Mouse (Mus musculus): Measurements from ENCODE around the gene F11r.
"Not testable (repeated sequence)": the region's sequence is repeated elsewhere in the genome, so short reads cannot be mapped to it uniquely, and the experiment has no call there.

The F11r gene

DNA sequence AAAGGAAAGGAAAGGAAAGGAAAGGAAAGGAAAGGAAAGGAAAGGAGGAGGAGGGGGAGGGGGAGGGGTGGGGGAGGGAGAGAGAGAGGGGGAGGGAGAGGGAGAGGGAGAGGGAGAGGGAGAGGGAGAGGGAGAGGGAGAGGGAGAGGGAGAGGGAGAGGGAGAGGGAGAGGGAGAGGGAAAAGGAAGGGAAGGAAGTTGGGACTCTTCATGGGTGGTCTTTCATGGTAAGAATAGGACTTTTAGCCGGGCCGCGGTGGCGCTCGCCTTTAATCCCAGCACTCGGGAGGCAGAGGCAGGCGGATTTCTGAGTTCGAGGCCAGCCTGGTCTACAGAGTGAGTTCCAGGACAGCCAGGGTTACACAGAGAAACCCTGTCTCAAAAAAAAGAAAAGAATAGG, 34.6 kb downstream of the F11r start:
- not testable (repeated sequence) for DNase-seq

DNA sequence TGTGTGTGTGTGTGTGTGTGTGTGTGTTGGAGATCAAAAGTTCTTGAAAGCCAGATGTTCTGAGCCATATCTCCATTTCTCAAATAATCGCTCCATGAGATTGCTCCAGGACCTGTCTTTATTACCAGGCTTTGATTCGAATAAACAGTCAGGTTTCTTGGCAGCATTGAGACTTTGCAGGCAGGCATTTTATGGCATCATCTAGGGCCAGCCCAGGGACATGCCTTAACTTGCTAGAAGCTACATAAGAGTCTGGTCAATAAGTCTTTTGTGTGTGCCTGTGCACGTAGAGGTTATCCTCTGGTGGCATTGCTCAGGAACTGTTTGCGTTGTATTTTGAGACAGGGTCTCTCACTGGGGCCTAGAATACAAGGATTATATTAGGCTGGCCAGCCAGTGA, 36.2 kb downstream of the F11r start:
- no peak for DNase-seq

DNA sequence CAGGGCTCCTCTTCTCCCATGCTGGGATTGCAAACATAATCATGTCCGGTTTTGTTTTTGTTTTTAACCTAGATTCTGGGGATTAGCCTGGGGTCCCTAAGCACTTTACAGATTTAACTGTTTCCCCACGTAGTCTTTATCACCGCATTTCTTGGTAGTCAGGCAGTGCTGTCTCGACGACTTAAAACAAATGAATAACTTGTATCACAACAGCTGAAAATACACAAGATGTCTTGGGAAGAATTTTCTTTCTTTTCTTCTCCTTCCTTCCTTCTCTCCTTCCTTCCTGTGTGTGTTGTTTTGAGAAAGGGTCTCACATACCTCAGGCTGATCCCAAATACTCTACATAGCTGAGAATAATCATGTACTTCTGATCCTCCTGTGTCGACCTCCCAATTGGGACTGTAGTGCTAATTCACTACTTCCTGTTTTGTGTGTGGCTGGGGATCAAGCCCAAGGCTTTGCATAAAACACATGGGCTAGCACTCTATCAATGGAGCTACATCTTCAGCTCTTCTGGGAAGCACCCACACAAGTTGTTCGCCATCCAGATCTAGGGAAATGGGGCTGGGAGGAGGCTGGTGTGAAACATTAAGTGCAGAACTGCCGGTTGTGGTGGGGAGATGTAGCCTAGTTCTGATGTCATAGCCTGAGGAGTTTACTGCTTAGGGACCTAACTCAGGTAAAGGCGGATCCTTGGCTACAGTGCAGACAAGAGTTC, 36.7 kb downstream of the F11r start:
- no peak for DNase-seq

DNA sequence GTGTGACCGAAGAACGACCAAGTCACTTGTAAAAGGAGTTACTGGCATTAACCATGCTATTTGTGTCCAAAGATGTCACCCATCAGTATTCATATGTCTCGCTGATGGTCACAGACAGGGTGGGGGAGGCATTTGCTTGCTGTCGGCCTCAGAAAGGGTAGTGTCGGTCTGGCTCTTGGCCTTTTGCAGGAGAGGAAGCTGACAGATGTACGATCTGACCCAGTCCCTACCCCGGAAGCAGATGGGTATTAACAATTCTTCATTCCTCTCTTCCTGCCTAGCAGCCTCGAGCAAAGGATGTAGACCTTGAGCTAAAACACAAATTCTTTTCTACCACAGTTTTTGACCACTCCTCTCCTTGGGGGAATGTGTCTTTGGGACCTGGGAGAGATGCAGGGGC, 39.8 kb downstream of the F11r start:
- DNase-seq, result no peak

DNA sequence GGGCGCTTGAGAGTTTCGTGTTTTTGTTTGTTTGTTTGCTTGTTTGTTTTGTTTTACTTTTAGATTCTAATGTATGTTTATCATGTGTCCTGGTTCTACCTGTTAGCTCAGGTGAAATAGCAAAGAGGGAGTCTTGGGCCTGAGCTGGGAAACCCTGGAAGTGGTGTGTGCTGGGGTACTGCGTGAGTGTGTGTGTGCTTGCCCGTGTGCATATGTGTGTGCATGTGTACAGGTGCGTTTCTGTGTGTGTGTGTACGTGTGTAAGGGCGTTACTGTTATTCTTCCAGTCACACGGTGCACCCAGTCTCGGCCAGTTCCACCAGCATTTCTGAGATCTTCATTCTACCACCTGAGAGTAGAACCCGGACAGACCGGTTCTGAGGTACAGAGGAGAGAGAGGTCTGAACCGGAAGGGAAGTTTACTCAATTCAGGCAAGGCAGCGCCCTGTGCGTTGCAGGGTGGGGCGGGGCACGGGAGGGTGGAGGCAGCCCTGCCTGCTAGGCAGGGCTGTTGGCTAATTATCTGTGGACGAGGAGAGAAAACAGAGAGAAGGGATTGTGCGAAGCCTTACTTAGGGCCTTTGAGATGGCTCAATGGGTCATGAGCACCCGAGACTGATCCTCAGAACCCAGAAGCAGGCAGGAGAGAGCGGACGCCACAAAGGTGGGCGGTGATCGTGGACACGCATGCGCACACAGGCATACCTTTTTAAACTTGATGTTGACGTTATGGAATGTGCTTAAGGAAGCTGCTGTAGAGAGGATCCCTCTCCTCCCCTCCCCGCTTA, 40.6 kb downstream of the F11r start:
- DNase-seq, result no peak

- DNase-seq, result peak; percentile 87
Measured at GRCm38 (mm10) chr1:171478968-171479367, 41.6 kb downstream of the F11r start.

- DNase-seq, result no peak
Measured at GRCm38 (mm10) chr1:171494241-171494640, 56.9 kb downstream of the F11r start.

DNA sequence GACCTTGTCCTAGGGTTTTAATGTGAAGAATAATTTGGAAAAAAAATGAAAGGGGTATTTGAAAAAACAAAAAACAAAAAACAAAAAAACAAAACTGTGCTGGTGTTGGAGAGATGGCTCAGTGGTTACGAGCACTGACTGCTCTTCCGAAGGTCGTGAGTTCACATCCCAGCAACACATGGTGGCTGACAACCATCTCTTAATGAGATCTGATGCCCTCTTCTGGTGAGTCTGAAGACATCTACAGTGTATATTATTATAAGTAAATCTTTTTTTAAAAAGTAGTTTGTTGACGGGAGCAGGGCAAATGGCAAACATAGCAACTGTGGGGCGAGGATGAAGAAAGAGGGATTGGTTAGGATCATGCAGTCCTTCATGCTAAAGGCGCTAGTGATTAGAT, 58.0 kb downstream of the F11r start:
- DNase-seq, result no peak

DNA sequence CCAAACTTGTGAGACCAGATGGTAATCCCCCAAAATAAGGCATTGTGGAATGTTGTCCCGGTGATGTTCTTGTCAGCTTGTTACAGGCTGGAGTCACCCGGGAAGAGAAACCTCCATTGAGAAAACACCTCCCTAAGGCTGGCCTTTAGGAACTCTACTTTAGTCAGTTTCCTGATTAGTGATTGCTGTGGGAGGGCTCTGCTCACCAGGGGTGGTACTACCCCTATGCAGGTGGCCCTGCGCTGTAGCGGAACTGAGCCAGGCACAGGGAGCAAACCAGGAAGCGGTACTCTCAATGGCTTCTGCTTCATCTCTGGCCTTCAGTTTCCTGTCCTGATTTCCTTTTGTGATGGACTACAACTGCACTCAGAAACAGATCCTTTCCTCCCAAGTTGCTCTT, 62.5 kb downstream of the F11r start:
- no peak for DNase-seq

- no peak for DNase-seq
Measured at GRCm38 (mm10) chr1:171501016-171501610, 63.8 kb downstream of the F11r start.

- DNase-seq, result peak; percentile 63
Measured at GRCm38 (mm10) chr1:171501636-171502080, 64.3 kb downstream of the F11r start.

GRCm38 (mm10) chr1:171502388-171503249, 65.3 kb downstream of the F11r start:
- DNase-seq, result peak; percentile 70

DNA sequence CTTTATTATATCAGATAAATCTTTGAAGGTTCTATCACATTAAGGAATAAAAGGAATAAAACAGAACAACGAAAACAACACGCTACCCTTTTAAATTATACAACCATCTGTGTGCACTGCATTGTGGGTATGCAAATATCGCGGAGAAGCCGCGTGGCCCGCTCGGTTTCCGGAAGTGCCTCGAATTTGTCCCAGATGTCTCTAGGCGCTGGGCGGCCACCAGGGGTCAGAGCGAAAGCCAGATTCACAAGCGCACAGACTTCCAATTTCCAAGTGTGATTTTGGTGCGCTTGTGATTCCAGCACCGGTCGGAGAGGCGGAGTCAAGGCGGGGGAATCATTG, 65.9 kb downstream of the F11r start, which contains the start of gene Alyref2:
TSS of gene Alyref2 (plus strand) at position 229 of the 342 bp plus-strand sequence.
- DNase-seq, result peak; percentile 98

- DNase-seq, result peak; percentile 78
Measured at GRCm38 (mm10) chr1:171503592-171504291, 66.4 kb downstream of the F11r start.

DNA sequence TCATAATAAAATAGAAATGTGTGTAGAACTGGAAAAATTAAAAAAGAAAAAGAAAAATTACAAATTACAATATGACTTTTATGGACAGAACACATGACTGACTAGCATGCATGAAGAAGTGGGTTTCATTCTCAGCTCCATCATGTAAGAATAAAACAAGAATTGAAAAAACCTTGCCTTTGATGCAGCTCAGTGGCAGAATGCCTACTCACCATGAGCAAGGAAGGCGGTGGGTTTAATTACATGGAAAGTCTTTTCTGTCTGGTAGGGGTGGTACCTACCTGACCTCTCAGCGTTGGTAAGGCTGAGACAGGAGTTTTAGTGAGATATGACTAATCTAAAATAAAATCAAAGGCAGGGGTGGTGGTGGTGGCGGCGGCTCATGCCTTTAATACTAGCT, 67.3 kb downstream of the F11r start:
- no peak for DNase-seq

- DNase-seq, result no peak
Measured at GRCm38 (mm10) chr1:171513234-171513633, 75.9 kb downstream of the F11r start.

DNA sequence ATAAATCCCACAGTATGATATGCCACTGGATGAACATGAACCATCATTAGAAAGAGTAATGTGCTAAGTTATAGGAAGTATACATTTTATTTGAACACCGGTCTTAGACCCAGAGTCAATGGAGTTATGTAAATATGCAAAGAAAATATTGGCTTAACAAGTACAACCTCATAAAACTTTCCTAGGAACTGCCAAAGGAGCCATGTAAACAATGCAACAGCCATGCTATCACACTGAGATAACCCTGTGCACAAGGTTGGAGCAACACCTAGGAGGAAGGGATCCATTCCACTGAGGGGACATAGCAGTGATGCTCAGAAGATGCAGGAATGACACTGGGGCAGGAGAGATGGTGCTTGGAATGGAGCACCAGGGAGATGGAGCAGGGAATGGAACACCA, 76.4 kb downstream of the F11r start:
- DNase-seq, result no peak

Measured in kidney, adult 9 months (tissue).